Mouse (Mus musculus) ES-E14 (cell line): Measurements from ENCODE around the gene Omd. TPM values are rescaled to one million over a fixed set of nuclear protein-coding genes. Genes with fewer than 3 reads are reported as not detected.

Experiments
- DNase-seq: peaks from one replicate; pipeline ENCODE4 v3.0.0-alpha.2; 2013; ENCODE audit warnings: low read depth, low spot score
- H3K27ac ChIP-seq: 2 replicates; pipeline ENCODE4 v1.5.1; 2012; ENCODE audit warnings: low read depth, mild to moderate bottlenecking, low read length, moderate library complexity, mixed read lengths; ENCODE audit not compliant: poor library complexity, insufficient read depth, severe bottlenecking
- H3K36me3 ChIP-seq: 2 replicates; pipeline ENCODE4 v1.6.1; 2012; ENCODE audit warnings: mild to moderate bottlenecking, low read length, moderate library complexity, mixed read lengths; ENCODE audit not compliant: control insufficient read depth, poor library complexity, insufficient read depth, severe bottlenecking
- H3K4me1 ChIP-seq, 2 experiments: fragments of 150-350 bp in 1 of 2; sonication (generic) in 1 of 2; 2 replicates each; pipeline ENCODE4 v1.6.1; 2012; ENCODE audit warnings: low read length in 2 of 2, mild to moderate bottlenecking in 1 of 2, mixed read lengths in 1 of 2; ENCODE audit not compliant: control insufficient read depth in 2 of 2, insufficient read depth in 2 of 2, poor library complexity in 1 of 2
- H3K4me3 ChIP-seq, 2 experiments: fragments of 150-350 bp in 1 of 2; sonication (generic) in 1 of 2; 2 replicates each; pipeline ENCODE4 v1.5.1; 2012; ENCODE audit warnings: low read length in 2 of 2, low read depth in 1 of 2, mild to moderate bottlenecking in 1 of 2, mixed read lengths in 1 of 2; ENCODE audit not compliant: insufficient read depth in 1 of 2, poor library complexity in 1 of 2, severe bottlenecking in 1 of 2
- H3K9ac ChIP-seq: 2 replicates; pipeline ENCODE4 v1.6.1; 2012; ENCODE audit warnings: low read depth, mild to moderate bottlenecking, low read length, mixed read lengths; ENCODE audit not compliant: poor library complexity, insufficient read depth, severe bottlenecking
- H3K9me3 ChIP-seq: fragments of 150-350 bp; sonication (generic); 2 replicates; pipeline ENCODE4 v1.6.1; 2012; ENCODE audit warnings: low read depth, mild to moderate bottlenecking, low read length; ENCODE audit not compliant: control insufficient read depth, insufficient read depth
- CHD2 ChIP-seq: IDR thresholded peaks from 2 replicates; pipeline ENCODE4 v1.6.1; 2014; ENCODE audit warnings: mild to moderate bottlenecking, low read depth, low read length, inconsistent platforms
- HCFC1 ChIP-seq: IDR thresholded peaks from 2 replicates; pipeline ENCODE4 v1.6.1; 2012; ENCODE audit warnings: low read length, inconsistent platforms, borderline replicate concordance; ENCODE audit not compliant: insufficient read depth
- MAFK ChIP-seq: IDR thresholded peaks from 2 replicates; pipeline ENCODE4 v1.6.1; 2014; ENCODE audit warnings: mild to moderate bottlenecking, low read depth, low read length, inconsistent platforms; ENCODE audit not compliant: insufficient read depth
- ZC3H11A ChIP-seq: IDR thresholded peaks from 2 replicates; pipeline ENCODE4 v1.6.1; 2012; ENCODE audit warnings: low read depth, mild to moderate bottlenecking, inconsistent platforms, low read length, borderline replicate concordance
- ZNF384 ChIP-seq: IDR thresholded peaks from 2 replicates; pipeline ENCODE4 v1.6.1; 2012; ENCODE audit warnings: low read depth, low read length, inconsistent platforms
- in situ Hi-C, 2 experiments: fragments of 600-800 bp; cut with MboI; formaldehyde crosslinking; loops; one replicate each; pipeline ENCODE4 v1.15.1; 2025; ENCODE audit warnings: low sequenced_read_pairs in 2 of 2, inconsistent platforms in 1 of 2; ENCODE audit not compliant: unreplicated experiment in 2 of 2
- total RNA-seq: library from RNA; depleted of rRNA; stranded (reverse); fragments of 300-350 nt; gene quantifications from 2 replicates; pipeline ENCODE4 v1.2.3, GENCODE M21; 2012

The Omd gene
- total RNA-seq, 1 experiment: not detected

- Histone ChIP-seq H3K9ac (no peak overlapping the region), H3K9me3 (no peaks in the 10 kb centered on the region), H3K4me3 (no peak overlapping the region), H3K36me3 (no peaks in the 10 kb centered on the region), H3K4me1 (no peaks in the 10 kb centered on the region), H3K27ac (no peak overlapping the region)
- no peak for TF ChIP-seq ZC3H11A
- TF ChIP-seq HCFC1: no peak
- no peak for TF ChIP-seq CHD2
- no peak for TF ChIP-seq ZNF384
- TF ChIP-seq MAFK: no peak
- DNase-seq: no peak
- in situ Hi-C loops: no loop called here
Measured at GRCm38 (mm10) chr13:49556203-49556602, 26.1 kb upstream of the Omd start.

GRCm38 (mm10) chr13:49556924-49557323 lies 25.3 kb upstream of the Omd start:
- Histone ChIP-seq H3K4me1 (no peaks in the 10 kb centered on the region), H3K9me3 (no peaks in the 10 kb centered on the region), H3K9ac (no peak overlapping the region), H3K36me3 (no peaks in the 10 kb centered on the region), H3K4me3 (no peak overlapping the region), H3K27ac (no peak overlapping the region)
- in situ Hi-C loops: no loop called here
- DNase-seq: no peak
- TF ChIP-seq ZNF384 (no peak), MAFK (no peak), CHD2 (no peak), ZC3H11A (no peak), HCFC1 (no peak)

- TF ChIP-seq ZC3H11A (no peak), CHD2 (no peak), MAFK (no peak), HCFC1 (no peak), ZNF384 (no peak)
- Histone ChIP-seq H3K4me3 (no peak overlapping the region), H3K27ac (no peak overlapping the region), H3K9ac (no peak overlapping the region), H3K9me3 (no peaks in the 10 kb centered on the region), H3K36me3 (no peaks in the 10 kb centered on the region), H3K4me1 (no peaks in the 10 kb centered on the region)
- no peak for DNase-seq
- in situ Hi-C loops: no loop called here
Measured at GRCm38 (mm10) chr13:49559185-49559584, 23.1 kb upstream of the Omd start.

GRCm38 (mm10) chr13:49560886-49561285 lies 21.4 kb upstream of the Omd start:
- DNase-seq: no peak
- Histone ChIP-seq H3K27ac (no peak overlapping the region), H3K36me3 (no peaks in the 10 kb centered on the region), H3K4me1 (no peaks in the 10 kb centered on the region), H3K9me3 (no peaks in the 10 kb centered on the region), H3K4me3 (no peak overlapping the region), H3K9ac (no peak overlapping the region)
- in situ Hi-C loops: no loop called here
- TF ChIP-seq HCFC1 (no peak), CHD2 (no peak), ZC3H11A (no peak), ZNF384 (no peak), MAFK (no peak)

- in situ Hi-C loops: no loop called here
Measured at GRCm38 (mm10) chr13:49564347-49564746, 17.9 kb upstream of the Omd start.

More at GRCm38 (mm10) chr13:49564347-49564746, 17.9 kb upstream of the Omd start:
- H3K4me3 ChIP-seq: no peak overlapping the region
- no peaks in the 10 kb centered on the region for H3K9me3 ChIP-seq
- no peaks in the 10 kb centered on the region for H3K36me3 ChIP-seq
- no peaks in the 10 kb centered on the region for H3K4me1 ChIP-seq
- DNase-seq: no peak
- no peak overlapping the region for H3K9ac ChIP-seq
- H3K27ac ChIP-seq: no peak overlapping the region
- TF ChIP-seq ZNF384 (no peak), ZC3H11A (no peak), MAFK (no peak), HCFC1 (no peak), CHD2 (no peak)
